Mouse (Mus musculus) gastrocnemius, adult 8-10 months (tissue): ENCODE measurements around the gene Acp1. TPM values are rescaled to one million over a fixed set of nuclear protein-coding genes. Genes with fewer than 3 reads are reported as not detected.

Experiments
- DNase-seq, 2 experiments: peaks; one replicate each; pipeline ENCODE4 v3.0.0; 2022; ENCODE audit warnings: low spot score in 2 of 2
- total RNA-seq, 4 experiments: library from RNA; stranded (reverse); gene quantifications; 2 replicates each; pipeline ENCODE4 v1.2.4; 2022

The Acp1 gene
- total RNA-seq, result 10 to 100 TPM; 34.1 to 43.2 (median 36.8) TPM

GRCm38 (mm10) chr12:30911261-30912047 is at the start of gene Acp1, which contains the start of gene Sh3yl1:
Gene Acp1 (minus strand): TSS chr12:30911589.
Gene Sh3yl1 (plus strand): TSS chr12:30911668.
- DNase-seq, result peak; percentile 85 to 92

GRCm38 (mm10) chr12:30944197-30944596 is 32.8 kb upstream of the Acp1 start:
- DNase-seq, result no peak

GRCm38 (mm10) chr12:30943057-30943986 is 31.9 kb upstream of the Acp1 start:
- DNase-seq, result no peak

GRCm38 (mm10) chr12:30936899-30937298 is 25.5 kb upstream of the Acp1 start:
- no peak for DNase-seq

GRCm38 (mm10) chr12:30933299-30933698 is 21.9 kb upstream of the Acp1 start:
- DNase-seq, result no peak

GRCm38 (mm10) chr12:30928182-30928581 is 16.8 kb upstream of the Acp1 start:
- DNase-seq, result no peak

- no peak for DNase-seq
Measured at GRCm38 (mm10) chr12:30922401-30922800, 11.0 kb upstream of the Acp1 start.

GRCm38 (mm10) chr12:30912840-30913239 is 1.5 kb upstream of the Acp1 start:
- DNase-seq, result no peak

GRCm38 (mm10) chr12:30912048-30912381 is 626 bp upstream of the Acp1 start:
- peak; percentile 11 to 12 for DNase-seq

- DNase-seq, result no peak
Measured at GRCm38 (mm10) chr12:30910860-30911259, 529 bp downstream of the Acp1 start.

GRCm38 (mm10) chr12:30909881-30910280 is 1.5 kb downstream of the Acp1 start:
- DNase-seq, result no peak

GRCm38 (mm10) chr12:30908658-30909057 is 2.7 kb downstream of the Acp1 start:
- DNase-seq, result no peak

- DNase-seq, result no peak
Measured at GRCm38 (mm10) chr12:30897039-30897438, 14.3 kb downstream of the Acp1 start.

- DNase-seq, result no peak
Measured at GRCm38 (mm10) chr12:30891438-30891837, 20.0 kb downstream of the Acp1 start.

GRCm38 (mm10) chr12:30890067-30890466 is 21.3 kb downstream of the Acp1 start:
- peak in 1 of 2 experiments; percentile 36 for DNase-seq

GRCm38 (mm10) chr12:30888003-30888402 is 23.4 kb downstream of the Acp1 start:
- DNase-seq, result no peak

- DNase-seq, result peak in 1 of 2 experiments; percentile 10
Measured at GRCm38 (mm10) chr12:30885891-30886290, 25.5 kb downstream of the Acp1 start.

GRCm38 (mm10) chr12:30884622-30885230 is 26.7 kb downstream of the Acp1 start:
- DNase-seq, result no peak

- peak in 1 of 2 experiments; percentile 9 for DNase-seq
Measured at GRCm38 (mm10) chr12:30883986-30884621, 27.3 kb downstream of the Acp1 start, which contains the start of gene Alkal2. Gene Alkal2 (plus strand): TSS chr12:30884322.

GRCm38 (mm10) chr12:30883592-30883985 is 27.8 kb downstream of the Acp1 start:
- DNase-seq, result no peak

- no peak for DNase-seq
Measured at GRCm38 (mm10) chr12:30879447-30879846, 31.9 kb downstream of the Acp1 start.
